Mouse (Mus musculus) forebrain, embryonic 14.5 days (tissue): ENCODE measurements around the gene Bmpr1b. TPM values are rescaled to one million over a fixed set of nuclear protein-coding genes. Genes with fewer than 3 reads are reported as not detected.
A peak's percentile ranks its signal among the peaks of the same experiment; 100 is the strongest.

Source experiments
- ATAC-seq: fragments of 200-750 bp; cut with Nextera tagmentation; 2 replicates; pipeline ENCODE4 v1.8.0; 2017; ENCODE audit warnings: mild to moderate bottlenecking, moderate library complexity
- DNase-seq: peaks from one replicate; pipeline ENCODE4 v3.0.0-alpha.2; 2015; ENCODE audit warnings: low spot score
- H3K27ac ChIP-seq: fragments of 300-500 bp; sonication (generic); 2 replicates; pipeline ENCODE4 v1.5.1; 2014; ENCODE audit warnings: low read depth, mild to moderate bottlenecking, control low read depth, low read length, moderate library complexity
- H3K27me3 ChIP-seq: fragments of 300-500 bp; sonication (generic); replicated peaks from 2 replicates; pipeline ENCODE4 v1.6.1; 2014; ENCODE audit warnings: low read length, control low read depth, mixed read lengths; ENCODE audit not compliant: control insufficient read depth, insufficient read depth
- H3K36me3 ChIP-seq: fragments of 300-500 bp; sonication (generic); 2 replicates; pipeline ENCODE4 v1.6.1; 2014; ENCODE audit warnings: low read length, control low read depth; ENCODE audit not compliant: control insufficient read depth, insufficient read depth
- H3K4me1 ChIP-seq: fragments of 300-500 bp; sonication (generic); 2 replicates; pipeline ENCODE4 v1.6.1; 2014; ENCODE audit warnings: antibody characterized with exemption, low read length, control low read depth; ENCODE audit not compliant: control insufficient read depth, insufficient read depth
- H3K4me2 ChIP-seq: fragments of 300-500 bp; sonication (generic); 2 replicates; pipeline ENCODE4 v1.6.1; 2014; ENCODE audit warnings: mild to moderate bottlenecking, control low read depth, low read length
- H3K4me3 ChIP-seq: fragments of 300-500 bp; sonication (generic); 2 replicates; pipeline ENCODE4 v1.5.1; 2014; ENCODE audit warnings: low read depth, low read length, control low read depth
- H3K9ac ChIP-seq: fragments of 300-500 bp; sonication (generic); 2 replicates; pipeline ENCODE4 v1.6.1; 2014; ENCODE audit warnings: mild to moderate bottlenecking, low read length, control low read depth, moderate library complexity
- H3K9me3 ChIP-seq: fragments of 300-500 bp; sonication (generic); replicated peaks from 2 replicates; pipeline ENCODE4 v1.6.1; 2016; ENCODE audit warnings: low read length, control low read depth, mixed read lengths; ENCODE audit not compliant: control insufficient read depth
- WGBS: fragments of 180-500 bp; shearing (Covaris S2); extraction: QIAGEN DNeasy Blood & Tissue Kit; methylation state at CpG from one replicate; pipeline ENCODE4 v1.1.7; 2014; 5-methylcytosine and 5-hydroxymethylcytosine counted together
- polyA plus RNA-seq: library from polyadenylated mRNA; unstranded; fragments of >200 nt; fragmentation: Nextera tagmentation; extraction: Ambion mirVana; gene quantifications from 2 replicates; pipeline ENCODE4 v1.2.1, GENCODE M21; 2014

Gene Bmpr1b
- polyA plus RNA-seq, 1 experiment from 2014 or later: 4.2 TPM

DNA sequence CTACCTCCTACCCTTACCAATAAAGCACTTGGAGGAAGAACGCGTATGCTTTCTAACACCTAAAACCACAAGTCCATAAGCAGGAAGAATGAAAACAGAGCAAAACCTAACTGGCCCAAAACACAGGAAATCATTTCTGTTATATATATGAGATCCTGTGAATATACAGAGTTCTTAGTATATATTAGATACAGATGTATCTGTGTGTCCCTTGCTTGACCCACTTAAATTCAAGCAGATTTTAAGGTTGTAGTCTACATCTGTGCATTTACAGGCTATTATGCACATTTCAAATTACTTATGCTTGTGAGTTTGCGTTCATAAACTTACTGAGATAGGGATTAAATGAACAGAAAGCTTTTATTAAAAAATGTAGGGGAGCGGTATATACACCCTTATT is 271.5 kb downstream of the Bmpr1b start:
- DNase-seq (no peak), ATAC-seq (no peak)
- H3K27me3 ChIP-seq: no peaks in the 10 kb centered on the region
- no peak overlapping the region for H3K4me3 ChIP-seq
- H3K9ac ChIP-seq: no peak overlapping the region
- H3K9me3 ChIP-seq: no peaks in the 10 kb centered on the region; the same call in 1 of the 2 replicates
- H3K27ac ChIP-seq: no peak overlapping the region
- H3K4me1 ChIP-seq: peaks cover 11% of the 10 kb centered on the region
- H3K4me2 ChIP-seq: no peak overlapping the region
- whole genome bisulfite sequencing: 83% methylated on average over 4 of the region's 4 CpGs
- no peaks in the 10 kb centered on the region for H3K36me3 ChIP-seq

DNA sequence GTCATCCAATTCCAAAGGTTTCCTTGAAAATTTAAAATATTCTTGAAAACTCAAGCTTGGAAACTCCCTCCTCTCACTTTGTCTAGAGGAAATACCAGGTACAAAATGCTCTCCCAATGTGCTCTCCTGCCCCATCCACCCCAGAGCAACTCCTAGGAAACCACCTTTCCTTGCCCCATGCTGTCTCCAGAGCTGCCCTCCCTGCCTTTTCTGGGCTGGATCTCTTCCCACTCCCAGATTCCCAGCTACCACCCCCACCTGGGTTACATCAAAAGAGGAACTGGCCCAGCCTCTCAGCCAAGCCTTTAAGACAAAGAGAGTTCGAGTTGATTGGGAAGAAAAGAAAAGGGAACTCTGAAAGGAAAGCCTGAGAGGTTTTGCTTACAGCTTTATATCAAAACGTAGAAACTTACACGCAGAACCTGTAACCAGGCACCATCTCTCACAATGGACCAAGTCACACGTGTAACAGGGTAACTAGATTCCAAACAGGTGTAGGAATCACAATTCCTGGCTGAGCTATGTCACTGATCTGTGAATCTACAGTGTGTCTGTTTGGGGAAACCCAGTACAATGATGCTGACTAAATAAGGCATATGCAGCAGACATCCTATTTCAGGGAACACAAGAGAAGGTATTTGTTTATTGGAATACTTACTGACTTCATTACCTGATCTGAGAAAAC is 272.2 kb downstream of the Bmpr1b start:
- DNase-seq (no peak), ATAC-seq (no peak)
- Histone ChIP-seq H3K36me3 (no peaks in the 10 kb centered on the region), H3K27me3 (no peaks in the 10 kb centered on the region), H3K9me3 (no peaks in the 10 kb centered on the region; the same call in 1 of the 2 replicates), H3K9ac (no peak overlapping the region), H3K27ac (no peak overlapping the region), H3K4me3 (no peak overlapping the region), H3K4me1 (peaks cover 11% of the 10 kb centered on the region), H3K4me2 (no peak overlapping the region)
- WGBS: 5% methylated on average over 4 of the region's 4 CpGs

DNA sequence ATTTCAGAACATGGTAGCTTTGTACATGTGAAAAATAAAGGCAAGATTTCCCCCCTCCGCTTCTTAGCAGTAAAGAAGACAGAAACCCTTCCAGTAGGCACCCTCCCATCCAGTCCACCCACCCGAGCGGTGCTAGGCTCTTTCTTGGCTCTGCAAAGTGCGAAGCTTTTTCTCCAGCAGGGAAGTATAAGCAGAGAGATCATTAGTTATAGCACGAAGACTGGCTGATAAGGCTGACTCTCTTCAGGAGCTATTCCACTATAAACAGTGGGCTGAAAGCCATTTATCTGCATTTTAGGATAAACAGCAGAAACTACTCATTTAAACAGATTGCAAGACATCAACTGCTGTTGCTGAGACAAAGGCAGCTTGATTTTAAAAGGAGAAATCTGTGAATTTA is 274.1 kb downstream of the Bmpr1b start:
- Histone ChIP-seq H3K27ac (no peak overlapping the region), H3K27me3 (no peaks in the 10 kb centered on the region), H3K4me3 (no peak overlapping the region), H3K4me1 (peaks cover 11% of the 10 kb centered on the region), H3K9ac (no peak overlapping the region), H3K36me3 (no peaks in the 10 kb centered on the region), H3K4me2 (no peak overlapping the region), H3K9me3 (no peaks in the 10 kb centered on the region)
- peak; percentile 73 for DNase-seq
- WGBS: 41% methylated on average over 5 of the region's 5 CpGs
- peak; percentile 73 for ATAC-seq

DNA sequence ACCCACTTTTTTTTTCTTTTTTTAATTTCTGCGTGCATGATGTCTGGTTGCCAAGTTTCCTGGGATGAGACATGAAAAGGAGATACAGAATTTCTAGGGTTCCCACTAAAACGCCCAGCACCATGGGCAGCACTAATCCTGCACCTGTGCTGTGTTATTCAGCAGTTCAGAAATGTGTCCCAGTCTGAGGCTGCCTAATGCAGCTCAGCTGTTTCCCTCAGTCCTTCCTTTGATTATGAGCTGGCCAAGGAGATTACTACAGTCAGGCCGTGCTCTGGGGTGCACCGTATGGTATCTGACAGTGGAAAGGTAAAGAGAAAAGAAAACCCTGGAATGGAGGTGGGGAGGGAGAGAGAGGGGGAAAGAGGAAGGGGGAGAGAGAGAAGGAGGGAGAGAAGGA is 278.6 kb downstream of the Bmpr1b start:
- Histone ChIP-seq H3K9ac (no peak overlapping the region), H3K4me2 (no peak overlapping the region), H3K4me1 (peaks cover 4% of the 10 kb centered on the region; the same call in 1 of the 2 replicates), H3K4me3 (no peak overlapping the region), H3K27ac (no peak overlapping the region), H3K9me3 (no peaks in the 10 kb centered on the region), H3K27me3 (no peaks in the 10 kb centered on the region), H3K36me3 (no peaks in the 10 kb centered on the region)
- WGBS: 25% methylated on average over 4 of the region's 4 CpGs
- no peak for DNase-seq
- no peak; the same call in 1 of the 2 replicates for ATAC-seq

DNA sequence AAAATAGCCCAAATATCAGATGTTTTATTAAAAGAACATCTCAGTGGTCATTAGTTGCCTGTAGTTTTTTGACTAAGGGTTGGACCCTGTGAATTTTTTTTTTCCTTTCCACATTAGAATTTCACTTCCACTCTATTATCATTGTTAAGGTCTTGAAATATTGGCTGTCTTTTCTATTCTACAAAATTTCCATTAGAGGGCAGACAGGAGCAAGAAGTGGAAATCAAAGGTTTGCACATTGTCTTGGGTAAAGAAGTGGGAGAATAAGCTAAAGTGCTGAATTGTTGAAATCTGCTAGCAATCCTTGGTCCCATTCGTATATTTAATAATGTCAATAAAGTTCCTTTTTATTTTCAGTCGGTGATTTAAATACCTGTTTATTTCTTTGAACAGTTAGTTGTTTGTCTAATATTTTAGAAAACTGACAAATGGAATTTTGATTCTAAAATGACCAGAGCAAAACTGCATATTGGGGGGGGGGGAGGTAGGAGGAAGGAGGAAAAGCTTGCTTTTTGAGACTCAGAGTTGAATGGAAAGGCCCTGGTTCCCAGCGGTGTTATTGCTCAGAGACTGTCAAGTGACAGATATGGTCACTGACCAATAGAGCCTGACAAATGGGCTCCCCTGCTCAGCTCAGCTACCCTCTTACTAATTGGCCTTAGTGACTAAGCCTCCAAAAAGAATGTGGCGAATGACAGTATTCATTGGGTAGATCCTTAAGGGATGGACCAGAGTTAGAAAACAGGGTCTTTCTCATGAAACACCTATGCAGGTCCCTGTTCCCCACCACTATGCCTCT is 281.6 kb downstream of the Bmpr1b start:
- H3K27ac ChIP-seq: no peak overlapping the region
- no peaks in the 10 kb centered on the region for H3K36me3 ChIP-seq
- no peak overlapping the region for H3K4me3 ChIP-seq
- WGBS: 20% methylated on average over 4 of the region's 4 CpGs
- no peak overlapping the region for H3K9ac ChIP-seq
- ATAC-seq (peak; percentile 65), DNase-seq (peak; percentile 81)
- no peak overlapping the region for H3K4me2 ChIP-seq
- peaks cover 4% of the 10 kb centered on the region; the same call in 1 of the 2 replicates for H3K4me1 ChIP-seq
- H3K9me3 ChIP-seq: no peaks in the 10 kb centered on the region
- H3K27me3 ChIP-seq: no peaks in the 10 kb centered on the region

DNA sequence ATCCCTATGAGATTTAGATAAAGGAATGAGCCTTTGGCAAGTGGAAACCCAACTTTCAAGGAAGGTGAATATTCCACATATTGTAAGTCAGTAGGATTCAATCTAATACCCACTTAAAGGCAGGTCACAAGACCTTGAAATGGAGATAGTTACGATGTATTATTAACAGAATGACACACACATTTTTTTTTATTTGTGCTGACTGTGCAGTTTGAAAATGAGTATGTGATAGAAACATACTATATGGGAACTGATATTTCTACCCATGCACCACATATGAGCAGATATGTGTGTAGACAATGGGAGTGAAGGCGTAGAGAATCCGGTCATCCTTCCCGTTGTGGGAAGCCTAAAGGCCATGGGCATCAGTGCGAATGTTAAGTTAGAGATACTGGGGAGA is 285.0 kb downstream of the Bmpr1b start:
- Histone ChIP-seq H3K4me3 (no peak overlapping the region), H3K4me2 (no peak overlapping the region), H3K36me3 (no peaks in the 10 kb centered on the region), H3K27ac (no peak overlapping the region), H3K27me3 (no peaks in the 10 kb centered on the region), H3K4me1 (peaks cover 4% of the 10 kb centered on the region; the same call in 1 of the 2 replicates), H3K9me3 (no peaks in the 10 kb centered on the region), H3K9ac (no peak overlapping the region)
- no peak for ATAC-seq
- no peak for DNase-seq
- WGBS: 96% methylated on average over 5 of the region's 5 CpGs

DNA sequence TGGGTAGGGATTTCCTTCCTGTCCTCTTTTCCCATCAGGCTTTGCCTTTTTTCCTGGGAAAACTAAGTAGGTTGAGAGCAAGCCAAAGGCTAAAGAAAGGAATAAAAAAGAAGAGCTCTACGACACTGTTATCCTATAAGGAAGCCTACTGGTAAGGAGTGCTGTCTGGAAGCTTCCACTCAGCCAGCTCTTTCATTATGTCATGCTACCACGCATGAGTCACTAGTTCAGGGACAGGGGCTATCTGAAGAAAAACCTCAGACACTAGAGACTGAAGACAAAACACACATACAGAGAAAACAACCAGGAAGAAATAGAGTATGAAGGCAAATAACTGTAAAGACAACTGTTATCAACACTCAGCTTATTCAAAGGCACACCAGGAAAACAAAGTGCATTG is 286.7 kb downstream of the Bmpr1b start:
- H3K4me3 ChIP-seq: no peak overlapping the region
- ATAC-seq: no peak
- H3K27me3 ChIP-seq: no peaks in the 10 kb centered on the region
- H3K4me2 ChIP-seq: no peak overlapping the region
- WGBS: 73% methylated on average over 2 of the region's 2 CpGs
- H3K27ac ChIP-seq: no peak overlapping the region
- H3K36me3 ChIP-seq: no peaks in the 10 kb centered on the region
- no peaks in the 10 kb centered on the region for H3K4me1 ChIP-seq
- no peak overlapping the region for H3K9ac ChIP-seq
- no peaks in the 10 kb centered on the region for H3K9me3 ChIP-seq
- DNase-seq: no peak

DNA sequence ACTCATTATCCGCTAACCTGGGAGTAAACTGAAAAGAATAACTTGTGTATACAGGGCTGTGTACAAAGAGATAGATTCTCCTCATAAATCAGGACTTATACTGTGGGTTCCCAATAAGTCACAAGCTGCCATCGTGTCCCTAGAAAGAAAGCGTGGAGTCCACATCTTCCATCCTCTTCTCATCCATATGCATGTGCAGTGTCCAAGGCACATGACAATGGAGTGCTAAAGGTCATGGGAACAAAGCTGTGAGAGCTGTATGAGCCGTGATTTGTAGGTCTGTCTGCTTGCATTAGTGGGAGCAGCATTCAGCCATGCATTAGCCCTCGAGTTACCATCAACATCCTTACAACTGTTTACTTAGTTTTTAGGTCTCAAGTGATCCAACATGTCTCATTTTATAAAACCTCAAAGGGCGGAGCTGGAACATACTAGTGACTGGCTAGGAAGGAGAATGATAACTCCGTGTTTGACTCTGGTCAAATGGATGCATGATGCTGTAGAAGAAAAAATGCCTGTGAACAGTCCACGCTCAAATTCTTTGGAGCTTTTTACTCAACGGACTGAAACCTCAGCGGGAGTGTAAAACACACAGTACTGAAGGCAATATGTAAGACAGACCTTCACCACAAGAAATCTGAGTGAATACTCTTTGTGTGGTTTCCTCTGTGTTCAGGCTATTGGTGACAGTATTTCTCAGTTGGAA is 296.7 kb downstream of the Bmpr1b start:
- no peak for ATAC-seq
- DNase-seq: no peak
- WGBS: 80% methylated on average over 10 of the region's 10 CpGs

More for the DNA sequence above, 296.7 kb downstream of the Bmpr1b start:
- Histone ChIP-seq H3K27ac (no peak overlapping the region), H3K4me3 (no peak overlapping the region), H3K36me3 (no peaks in the 10 kb centered on the region), H3K4me2 (no peak overlapping the region), H3K27me3 (no peaks in the 10 kb centered on the region), H3K9ac (no peak overlapping the region), H3K9me3 (no peaks in the 10 kb centered on the region), H3K4me1 (no peaks in the 10 kb centered on the region)
